ENCODE assay signal across 8 mouse cellular contexts in genomic region chr17:3570876-3571275, GRCm38 (mm10). TPM values are rescaled to one million over a fixed set of nuclear protein-coding genes. Genes with fewer than 3 reads are reported as not detected.
DNase-seq lines count a peak whose midpoint lies in the region; ATAC-seq and TF ChIP-seq lines count a peak whose summit lies in the region.

No protein-coding gene starts in this region.

- no peak overlapping the region for H3K4me2 ChIP-seq in kidney, embryonic 14.5 days (replicated peaks; ENCODE audit: low read depth, low read length)
- peak overlapping the region; percentile 33 for H3K4me2 ChIP-seq in hindbrain, postnatal 0 days (ENCODE audit: low read depth, low read length)
- no peak overlapping the region for H3K4me2 ChIP-seq in midbrain, embryonic 11.5 days
- H3K4me2 ChIP-seq in stomach, embryonic 15.5 days: peak overlapping the region; percentile 42; the same call in 1 of the 2 replicates

- WGBS in kidney, embryonic 14.5 days: 4% methylated on average over 12 of the region's 12 CpGs
- WGBS in hindbrain, postnatal 0 days: 4% methylated on average over 12 of the region's 12 CpGs
- 7% methylated on average over 12 of the region's 12 CpGs for WGBS in midbrain, embryonic 11.5 days
- WGBS in stomach, embryonic 15.5 days: 2% methylated on average over 12 of the region's 12 CpGs

- H3K4me3 ChIP-seq in kidney, embryonic 14.5 days (ENCODE audit: low read length): no peak overlapping the region
- no peak overlapping the region for H3K4me3 ChIP-seq in hindbrain, postnatal 0 days (ENCODE audit: low read length)
- H3K4me3 ChIP-seq in midbrain, embryonic 11.5 days (ENCODE audit: low read depth, low read length): no peak overlapping the region
- H3K4me3 ChIP-seq in stomach, embryonic 15.5 days (replicated peaks): no peak overlapping the region

- no peak for ATAC-seq in kidney, embryonic 14.5 days (ENCODE audit: low FRiP score, low TSS enrichment)
- no peak for ATAC-seq in hindbrain, postnatal 0 days
- 0 out of 2 replicates have a peak, but pooled peaks have one; percentile 16 for ATAC-seq in midbrain, embryonic 11.5 days (ENCODE audit: low FRiP score)
- ATAC-seq in stomach, embryonic 15.5 days (ENCODE audit: insufficient read depth, low FRiP score, low read depth): no peak

- DNase-seq in kidney, adult 11 months: peak; percentile 36
- DNase-seq in cerebellum, postnatal 10 days: peak; percentile 88 to 93
- peak; percentile 79 to 88 for DNase-seq in frontal cortex, postnatal 36 days (ENCODE audit: low spot score in 2 of 2)
- DNase-seq in hindbrain, postnatal 0 days (ENCODE audit: low spot score): peak; percentile 91
- peak; percentile 81 to 85 for DNase-seq in left cerebral cortex, adult 18-20 months (ENCODE audit: low spot score in 2 of 2)
- DNase-seq in midbrain, embryonic 11.5 days (ENCODE audit: low spot score, missing footprints): peak; percentile 98

- TF ChIP-seq CTCF in hindbrain, postnatal 0 days (IDR thresholded peaks at IDR 0.05; ENCODE audit: low read depth): peak; percentile 90

- H3K27me3 ChIP-seq in kidney, embryonic 14.5 days (ENCODE audit: control insufficient read depth, insufficient read depth, low read length): no peaks in the 10 kb centered on the region
- no peaks in the 10 kb centered on the region for H3K27me3 ChIP-seq in hindbrain, postnatal 0 days (ENCODE audit: insufficient read depth, low read length)
- H3K27me3 ChIP-seq in midbrain, embryonic 11.5 days (ENCODE audit: control insufficient read depth, insufficient read depth, low read length): no peaks in the 10 kb centered on the region
- no peaks in the 10 kb centered on the region for H3K27me3 ChIP-seq in stomach, embryonic 15.5 days (replicated peaks)

- no peaks in the 10 kb centered on the region for H3K36me3 ChIP-seq in kidney, embryonic 14.5 days (ENCODE audit: control insufficient read depth, insufficient read depth, low read length)
- no peaks in the 10 kb centered on the region for H3K36me3 ChIP-seq in hindbrain, postnatal 0 days (ENCODE audit: insufficient read depth, low read length)
- no peaks in the 10 kb centered on the region for H3K36me3 ChIP-seq in midbrain, embryonic 11.5 days (ENCODE audit: control insufficient read depth, insufficient read depth, low read length)
- H3K36me3 ChIP-seq in stomach, embryonic 15.5 days: no peaks in the 10 kb centered on the region

- no peak overlapping the region for H3K9ac ChIP-seq in kidney, embryonic 14.5 days (ENCODE audit: low read depth, low read length)
- no peak overlapping the region for H3K9ac ChIP-seq in hindbrain, postnatal 0 days (replicated peaks; ENCODE audit: low read length)
- no peak overlapping the region for H3K9ac ChIP-seq in midbrain, embryonic 11.5 days (ENCODE audit: low read length)
- no peak overlapping the region for H3K9ac ChIP-seq in stomach, embryonic 15.5 days

- H3K4me1 ChIP-seq in kidney, embryonic 14.5 days (ENCODE audit: control insufficient read depth, insufficient read depth, low read length): no peaks in the 10 kb centered on the region
- no peaks in the 10 kb centered on the region for H3K4me1 ChIP-seq in hindbrain, postnatal 0 days (ENCODE audit: insufficient read depth, low read length)
- no peaks in the 10 kb centered on the region for H3K4me1 ChIP-seq in midbrain, embryonic 11.5 days (ENCODE audit: control insufficient read depth, insufficient read depth, low read length)
- no peaks in the 10 kb centered on the region for H3K4me1 ChIP-seq in stomach, embryonic 15.5 days

- no peak overlapping the region for H3K27ac ChIP-seq in kidney, embryonic 14.5 days (ENCODE audit: low read depth, low read length)
- no peak overlapping the region for H3K27ac ChIP-seq in hindbrain, postnatal 0 days
- no peak overlapping the region for H3K27ac ChIP-seq in midbrain, embryonic 11.5 days (ENCODE audit: low read depth, low read length)
- H3K27ac ChIP-seq in stomach, embryonic 15.5 days: no peak overlapping the region

- no peaks in the 10 kb centered on the region for H3K9me3 ChIP-seq in kidney, embryonic 14.5 days (ENCODE audit: control insufficient read depth, low read length)
- no peaks in the 10 kb centered on the region for H3K9me3 ChIP-seq in hindbrain, postnatal 0 days (ENCODE audit: low read length)
- no peaks in the 10 kb centered on the region for H3K9me3 ChIP-seq in midbrain, embryonic 11.5 days (ENCODE audit: control insufficient read depth, low read length)
- no peaks in the 10 kb centered on the region for H3K9me3 ChIP-seq in stomach, embryonic 15.5 days

RNA-seq across cellular contexts. Expression of gene Tfb1m, which starts 13.3 kb away (rescaled TPM):
- 19.5 and 21.4 TPM in 2 replicates for polyA plus RNA-seq in kidney, embryonic 14.5 days (2014; fragmentation: Nextera tagmentation; extraction: Ambion mirVana)
- 10.9 and 18.5 TPM in 2 replicates for total RNA-seq in hindbrain, postnatal 0 days (2014; rRNA removed)
- 7.9 and 9.2 TPM in 2 replicates for polyA plus RNA-seq in hindbrain, postnatal 0 days (2015; fragmentation: Nextera tagmentation; extraction: Ambion mirVana)
- 1 to 10 TPM; 6.2 to 7.6 TPM for total RNA-seq in left cerebral cortex, adult 18-20 months (2021)
- polyA plus RNA-seq in midbrain, embryonic 11.5 days (2014; fragmentation: Nextera tagmentation; extraction: Ambion mirVana): 20.2 and 22.3 TPM in 2 replicates
- polyA plus RNA-seq in stomach, embryonic 15.5 days (2015; fragmentation: Nextera tagmentation; extraction: Ambion mirVana): 16.2 and 19.8 TPM in 2 replicates

RNA-seq across cellular contexts. Expression of gene Cldn20, which starts 38.5 kb away (rescaled TPM):
- polyA plus RNA-seq in kidney, embryonic 14.5 days (2014; fragmentation: Nextera tagmentation; extraction: Ambion mirVana): 0.31 and 0.70 TPM in 2 replicates
- total RNA-seq in hindbrain, postnatal 0 days (2014; rRNA removed): 0.37 and 8.1 TPM in 2 replicates
- polyA plus RNA-seq in hindbrain, postnatal 0 days (2015; fragmentation: Nextera tagmentation; extraction: Ambion mirVana): 0.29 and 0.46 TPM in 2 replicates
- 1 to 10 TPM in 1 of 2 experiments, not detected in 1; 1.5 TPM for total RNA-seq in left cerebral cortex, adult 18-20 months (2021)
- polyA plus RNA-seq in midbrain, embryonic 11.5 days (2014; fragmentation: Nextera tagmentation; extraction: Ambion mirVana): not detected in 2 replicates
- 0.22 TPM in 1 of 2 replicates, not detected in the other for polyA plus RNA-seq in stomach, embryonic 15.5 days (2015; fragmentation: Nextera tagmentation; extraction: Ambion mirVana)

Comparison
In these comparisons a context has a peak if more than half of its experiments do, and no peak if none do; other contexts are left out.
1. DNase-seq: peak in every context shown above with its lines; median percentile 98 in midbrain, embryonic 11.5 days; 91 in hindbrain, postnatal 0 days; 90 in cerebellum, postnatal 10 days; 84 in frontal cortex, postnatal 36 days; 83 in left cerebral cortex, adult 18-20 months; 36 in kidney, adult 11 months.
2. H3K4me2 ChIP-seq: peak in hindbrain, postnatal 0 days (single experiment) and stomach, embryonic 15.5 days (single experiment); none in kidney, embryonic 14.5 days (single experiment) and midbrain, embryonic 11.5 days (single experiment).